Mouse (Mus musculus): ENCODE measurements around the gene Dnajc1.

Dnajc1 gene

GRCm38 (mm10) chr2:18300949-18301348 is 91.7 kb downstream of the Dnajc1 start:
- no peak for DNase-seq (ENCODE audit: low read depth, low spot score)

- no peak for DNase-seq (ENCODE audit: low read depth, low spot score)
These were observed 107.5 kb downstream of the Dnajc1 start for GRCm38 (mm10) chr2:18285175-18285574.

GRCm38 (mm10) chr2:18265736-18266135 is 126.9 kb downstream of the Dnajc1 start:
- DNase-seq (ENCODE audit: low read depth, low spot score) = no peak

- no peak for DNase-seq (ENCODE audit: low read depth, low spot score)
These were observed 128.1 kb downstream of the Dnajc1 start for GRCm38 (mm10) chr2:18264579-18264978.

GRCm38 (mm10) chr2:18262298-18262697 is 130.3 kb downstream of the Dnajc1 start:
- DNase-seq (ENCODE audit: low read depth, low spot score) = no peak

- no peak for DNase-seq (ENCODE audit: low read depth, low spot score)
These were observed 143.4 kb downstream of the Dnajc1 start for GRCm38 (mm10) chr2:18249224-18249623.

- DNase-seq (ENCODE audit: low read depth, low spot score) = no peak
These were observed 157.1 kb downstream of the Dnajc1 start for GRCm38 (mm10) chr2:18235524-18235923.

- no peak for DNase-seq (ENCODE audit: low read depth, low spot score)
These were observed 159.6 kb downstream of the Dnajc1 start for GRCm38 (mm10) chr2:18232883-18233567.

- no peak for DNase-seq (ENCODE audit: low read depth, low spot score)
These were observed 161.5 kb downstream of the Dnajc1 start for GRCm38 (mm10) chr2:18231143-18231542.

- no peak for DNase-seq (ENCODE audit: low read depth, low spot score)
These were observed 163.4 kb downstream of the Dnajc1 start for GRCm38 (mm10) chr2:18229279-18229678.

GRCm38 (mm10) chr2:18228486-18229062 is 164.1 kb downstream of the Dnajc1 start:
- DNase-seq (ENCODE audit: low read depth, low spot score) = no peak

GRCm38 (mm10) chr2:18219569-18219968 is 173.1 kb downstream of the Dnajc1 start:
- no peak for DNase-seq (ENCODE audit: low read depth, low spot score)

- DNase-seq (ENCODE audit: low read depth, low spot score) = no peak
These were observed 173.5 kb downstream of the Dnajc1 start for GRCm38 (mm10) chr2:18219136-18219535.

- no peak for DNase-seq (ENCODE audit: low read depth, low spot score)
These were observed 174.1 kb downstream of the Dnajc1 start for GRCm38 (mm10) chr2:18218500-18218899.

GRCm38 (mm10) chr2:18217867-18218266 is 174.8 kb downstream of the Dnajc1 start:
- DNase-seq (ENCODE audit: low read depth, low spot score) = no peak

- DNase-seq (ENCODE audit: low read depth, low spot score) = no peak
These were observed 178.6 kb downstream of the Dnajc1 start for GRCm38 (mm10) chr2:18214031-18214430.

- no peak for DNase-seq (ENCODE audit: low read depth, low spot score)
These were observed 182.7 kb downstream of the Dnajc1 start for GRCm38 (mm10) chr2:18209948-18210347.

GRCm38 (mm10) chr2:18209211-18209823 is 183.3 kb downstream of the Dnajc1 start:
- no peak for DNase-seq (ENCODE audit: low read depth, low spot score)

GRCm38 (mm10) chr2:18208578-18208977 is 184.1 kb downstream of the Dnajc1 start:
- no peak for DNase-seq (ENCODE audit: low read depth, low spot score)

GRCm38 (mm10) chr2:18206811-18207210 is 185.8 kb downstream of the Dnajc1 start:
- no peak for DNase-seq (ENCODE audit: low read depth, low spot score)

- DNase-seq (ENCODE audit: low read depth, low spot score) = peak; percentile 9
These were observed 187.5 kb downstream of the Dnajc1 start for GRCm38 (mm10) chr2:18205118-18205517.

GRCm38 (mm10) chr2:18202923-18203322 is 189.7 kb downstream of the Dnajc1 start:
- DNase-seq (ENCODE audit: low read depth, low spot score) = no peak

Measured in c-Kit-negative CD71-positive TER-119-positive erythroid progenitor cells, embryonic 14.5 days (primary cell).